Mouse (Mus musculus) liver, embryonic 12.5 days (tissue): ENCODE measurements around the gene Smarcd3. TPM values are rescaled to one million over a fixed set of nuclear protein-coding genes. Genes with fewer than 3 reads are reported as not detected.

Experiments
- ATAC-seq: fragments of 200-750 bp; cut with Nextera tagmentation; 2 replicates; pipeline ENCODE4 v1.8.0; 2017; ENCODE audit warnings: moderate number of reproducible peaks, mild to moderate bottlenecking, moderate library complexity
- H3K27ac ChIP-seq: fragments of 300-500 bp; sonication (generic); 2 replicates; pipeline ENCODE4 v1.5.1; 2016; ENCODE audit warnings: mild to moderate bottlenecking
- H3K27me3 ChIP-seq: fragments of 300-500 bp; sonication (generic); replicated peaks from 2 replicates; pipeline ENCODE4 v1.6.1; 2016; ENCODE audit warnings: mild to moderate bottlenecking, moderate library complexity
- H3K36me3 ChIP-seq: fragments of 300-500 bp; sonication (generic); 2 replicates; pipeline ENCODE4 v1.6.1; 2016; ENCODE audit warnings: mild to moderate bottlenecking, moderate library complexity
- H3K4me1 ChIP-seq: fragments of 300-500 bp; sonication (generic); 2 replicates; pipeline ENCODE4 v1.6.1; 2016
- H3K4me2 ChIP-seq: fragments of 300-500 bp; sonication (generic); 2 replicates; pipeline ENCODE4 v1.6.1; 2016; ENCODE audit warnings: mild to moderate bottlenecking, moderate library complexity
- H3K4me3 ChIP-seq: fragments of 300-500 bp; sonication (generic); 2 replicates; pipeline ENCODE4 v1.5.1; 2016; ENCODE audit warnings: mild to moderate bottlenecking, moderate library complexity
- H3K9ac ChIP-seq: fragments of 300-500 bp; sonication (generic); 2 replicates; pipeline ENCODE4 v1.6.1; 2016; ENCODE audit warnings: mild to moderate bottlenecking, moderate library complexity
- H3K9me3 ChIP-seq: fragments of 300-500 bp; sonication (generic); replicated peaks from 2 replicates; pipeline ENCODE4 v1.6.1; 2016; ENCODE audit warnings: mild to moderate bottlenecking, moderate library complexity
- WGBS: fragments of 180-500 bp; shearing (Covaris S2); methylation state at CpG from one replicate; pipeline ENCODE4 v1.1.7; 2016; ENCODE audit not compliant: insufficient replicate concordance; 5-methylcytosine and 5-hydroxymethylcytosine counted together
- polyA plus RNA-seq: library from polyadenylated mRNA; unstranded; fragments of >200 nt; fragmentation: Nextera tagmentation; extraction: Ambion mirVana; gene quantifications from 2 replicates; pipeline ENCODE4 v1.2.1, GENCODE M21; 2016

Gene Smarcd3
- polyA plus RNA-seq, 1 experiment from 2014 or later: 5.8 TPM

- Histone ChIP-seq H3K4me2 (no peak overlapping the region), H3K36me3 (no peaks in the 10 kb centered on the region), H3K27ac (no peak overlapping the region), H3K27me3 (peaks cover 47% of the 10 kb centered on the region), H3K9me3 (no peaks in the 10 kb centered on the region), H3K9ac (no peak overlapping the region), H3K4me1 (no peaks in the 10 kb centered on the region), H3K4me3 (no peak overlapping the region)
- ATAC-seq: no peak
- 51% methylated on average over 6 of the region's 6 CpGs for WGBS
Measured at GRCm38 (mm10) chr5:24615097-24615496, 9.1 kb downstream of the Smarcd3 start.

GRCm38 (mm10) chr5:24612302-24612649, 11.9 kb downstream of the Smarcd3 start:
- Histone ChIP-seq H3K4me3 (no peak overlapping the region), H3K36me3 (no peaks in the 10 kb centered on the region), H3K4me2 (no peak overlapping the region), H3K27me3 (peaks cover 64% of the 10 kb centered on the region), H3K9me3 (no peaks in the 10 kb centered on the region), H3K27ac (no peak overlapping the region), H3K9ac (no peak overlapping the region), H3K4me1 (0 out of 2 replicates have a peak, but pooled peaks cover 3% of the 10 kb centered on the region)
- no peak for ATAC-seq
- 62% methylated on average over 5 of the region's 5 CpGs for WGBS

GRCm38 (mm10) chr5:24611366-24612301, 12.6 kb downstream of the Smarcd3 start:
- no peak overlapping the region for H3K9ac ChIP-seq
- H3K4me1 ChIP-seq: 0 out of 2 replicates have a peak, but pooled peaks cover 3% of the 10 kb centered on the region
- peaks cover 65% of the 10 kb centered on the region for H3K27me3 ChIP-seq
- H3K4me2 ChIP-seq: no peak overlapping the region
- no peak overlapping the region for H3K27ac ChIP-seq
- H3K36me3 ChIP-seq: no peaks in the 10 kb centered on the region
- H3K9me3 ChIP-seq: no peaks in the 10 kb centered on the region
- ATAC-seq: no peak
- H3K4me3 ChIP-seq: no peak overlapping the region
- WGBS: 68% methylated on average over 7 of the region's 7 CpGs

- H3K9me3 ChIP-seq: no peaks in the 10 kb centered on the region
- ATAC-seq: no peak
- H3K27ac ChIP-seq: no peak overlapping the region
- peaks cover 9% of the 10 kb centered on the region; the same call in 1 of the 2 replicates for H3K4me1 ChIP-seq
- no peak overlapping the region for H3K9ac ChIP-seq
- WGBS: 3% methylated on average over 5 of the region's 5 CpGs
- H3K27me3 ChIP-seq: peaks cover 82% of the 10 kb centered on the region
- H3K4me2 ChIP-seq: no peak overlapping the region
- no peak overlapping the region for H3K4me3 ChIP-seq
- no peaks in the 10 kb centered on the region for H3K36me3 ChIP-seq
Measured at GRCm38 (mm10) chr5:24609388-24609787, 14.8 kb downstream of the Smarcd3 start.

GRCm38 (mm10) chr5:24605980-24606665, 18.1 kb downstream of the Smarcd3 start:
- Histone ChIP-seq H3K4me2 (no peak overlapping the region), H3K9me3 (no peaks in the 10 kb centered on the region), H3K27ac (no peak overlapping the region), H3K4me1 (peaks cover 24% of the 10 kb centered on the region), H3K36me3 (no peaks in the 10 kb centered on the region), H3K27me3 (peaks cover 96% of the 10 kb centered on the region), H3K9ac (no peak overlapping the region), H3K4me3 (no peak overlapping the region)
- ATAC-seq: no peak
- 36% methylated on average over 14 of the region's 14 CpGs for WGBS

GRCm38 (mm10) chr5:24605321-24605979, 18.8 kb downstream of the Smarcd3 start:
- WGBS: 33% methylated on average over 6 of the region's 6 CpGs
- Histone ChIP-seq H3K27ac (no peak overlapping the region), H3K36me3 (no peaks in the 10 kb centered on the region), H3K9me3 (no peaks in the 10 kb centered on the region), H3K4me3 (no peak overlapping the region), H3K9ac (no peak overlapping the region), H3K4me1 (peaks cover 24% of the 10 kb centered on the region), H3K4me2 (peak overlapping the region; percentile 53), H3K27me3 (peaks cover 97% of the 10 kb centered on the region)
- ATAC-seq: no peak

- Histone ChIP-seq H3K9me3 (no peaks in the 10 kb centered on the region), H3K4me3 (peak overlapping the region; percentile 47), H3K9ac (peak overlapping the region; percentile 48), H3K27ac (peak overlapping the region; percentile 69), H3K4me1 (peaks cover 24% of the 10 kb centered on the region), H3K4me2 (peak overlapping the region; percentile 53), H3K36me3 (no peaks in the 10 kb centered on the region), H3K27me3 (peaks cover 100% of the 10 kb centered on the region)
- ATAC-seq: peak; percentile 52; the same call in 1 of the 2 replicates
- 1% methylated on average over 42 of the region's 46 CpGs for WGBS
Measured at GRCm38 (mm10) chr5:24604656-24605100, 19.5 kb downstream of the Smarcd3 start.

- peak overlapping the region; percentile 53 for H3K4me2 ChIP-seq
- H3K36me3 ChIP-seq: no peaks in the 10 kb centered on the region
- peaks cover 100% of the 10 kb centered on the region for H3K27me3 ChIP-seq
- H3K9ac ChIP-seq: peak overlapping the region; percentile 48
- peak overlapping the region; percentile 47 for H3K4me3 ChIP-seq
- peak overlapping the region; percentile 69; the same call in 1 of the 2 replicates for H3K27ac ChIP-seq
- peaks cover 22% of the 10 kb centered on the region for H3K4me1 ChIP-seq
- WGBS: 21% methylated on average over 12 of the region's 12 CpGs
- 0 out of 2 replicates have a peak, but pooled peaks have one; percentile 12 for ATAC-seq
- H3K9me3 ChIP-seq: no peaks in the 10 kb centered on the region
Measured at GRCm38 (mm10) chr5:24604080-24604655, 20.0 kb downstream of the Smarcd3 start.

- 0 out of 2 replicates have a peak overlapping the region, but pooled peaks have one; percentile 59 for H3K4me2 ChIP-seq
Measured at GRCm38 (mm10) chr5:24603431-24604010, 20.7 kb downstream of the Smarcd3 start.

GRCm38 (mm10) chr5:24602751-24603343, 21.4 kb downstream of the Smarcd3 start:
- Histone ChIP-seq H3K4me1 (peaks cover 35% of the 10 kb centered on the region), H3K36me3 (no peaks in the 10 kb centered on the region), H3K27me3 (peaks cover 100% of the 10 kb centered on the region), H3K4me2 (peak overlapping the region; percentile 59), H3K9me3 (no peaks in the 10 kb centered on the region), H3K4me3 (peak overlapping the region; percentile 46), H3K9ac (peak overlapping the region; percentile 54), H3K27ac (peak overlapping the region; percentile 78)
- whole genome bisulfite sequencing: 2% methylated on average over 16 of the region's 16 CpGs
- ATAC-seq: peak; percentile 22; the same call in 1 of the 2 replicates

More at GRCm38 (mm10) chr5:24603431-24604010, 20.7 kb downstream of the Smarcd3 start:
- peaks cover 28% of the 10 kb centered on the region for H3K4me1 ChIP-seq
- peaks cover 100% of the 10 kb centered on the region for H3K27me3 ChIP-seq
- no peaks in the 10 kb centered on the region for H3K9me3 ChIP-seq
- H3K9ac ChIP-seq: no peak overlapping the region
- 48% methylated on average over 8 of the region's 8 CpGs for WGBS
- H3K4me3 ChIP-seq: no peak overlapping the region
- no peaks in the 10 kb centered on the region for H3K36me3 ChIP-seq
- ATAC-seq: no peak
- no peak overlapping the region for H3K27ac ChIP-seq
